Mouse (Mus musculus) erythroblast, embryonic 14.5 days (primary cell): ENCODE measurements around the gene Abhd8.

Experiments used
- GATA1 ChIP-seq: IDR thresholded peaks from 2 replicates; pipeline ENCODE4 v1.6.1; 2012; ENCODE audit warnings: low read length, inconsistent platforms, mixed read lengths
- TAL1 ChIP-seq: IDR thresholded peaks from 3 replicates; pipeline ENCODE4 v1.6.1; 2012; ENCODE audit warnings: low read length, inconsistent platforms, mixed read lengths

- TF ChIP-seq GATA1 (peak; percentile 60), TAL1 (no peak)
Measured at GRCm38 (mm10) chr8:71463188-71464033, at the start of gene Abhd8.
